Mouse (Mus musculus) hindbrain, embryonic 16.5 days (tissue): ENCODE data around the gene Zfp704. TPM values are rescaled to one million over a fixed set of nuclear protein-coding genes. Genes with fewer than 3 reads are reported as not detected.

Experiments
- ATAC-seq: fragments of 200-750 bp; cut with Nextera tagmentation; 2 replicates; pipeline ENCODE4 v1.8.0; 2017; ENCODE audit warnings: moderate TSS enrichment, moderate library complexity
- H3K27ac ChIP-seq: fragments of 300-500 bp; sonication (generic); 2 replicates; pipeline ENCODE4 v1.5.1; 2014; ENCODE audit warnings: low read depth, mild to moderate bottlenecking, control low read depth, low read length, moderate library complexity
- H3K27me3 ChIP-seq: fragments of 300-500 bp; sonication (generic); replicated peaks from 2 replicates; pipeline ENCODE4 v1.6.1; 2014; ENCODE audit warnings: low read length; ENCODE audit not compliant: control insufficient read depth, insufficient read depth
- H3K36me3 ChIP-seq: fragments of 300-500 bp; sonication (generic); 2 replicates; pipeline ENCODE4 v1.6.1; 2014; ENCODE audit warnings: mild to moderate bottlenecking, low read length, moderate library complexity, mixed read lengths; ENCODE audit not compliant: control insufficient read depth, insufficient read depth
- H3K4me1 ChIP-seq: fragments of 300-500 bp; sonication (generic); 2 replicates; pipeline ENCODE4 v1.6.1; 2014; ENCODE audit warnings: low read depth, low read length; ENCODE audit not compliant: control insufficient read depth, insufficient read depth
- H3K4me2 ChIP-seq: fragments of 300-500 bp; sonication (generic); 2 replicates; pipeline ENCODE4 v1.6.1; 2014; ENCODE audit warnings: mild to moderate bottlenecking, low read length, control low read depth, moderate library complexity
- H3K4me3 ChIP-seq: fragments of 300-500 bp; sonication (generic); 2 replicates; pipeline ENCODE4 v1.5.1; 2014; ENCODE audit warnings: mild to moderate bottlenecking, low read length, control low read depth, moderate library complexity
- H3K9ac ChIP-seq: fragments of 300-500 bp; sonication (generic); 2 replicates; pipeline ENCODE4 v1.6.1; 2014; ENCODE audit warnings: low read depth, mild to moderate bottlenecking, control low read depth, low read length, moderate library complexity
- H3K9me3 ChIP-seq: fragments of 300-500 bp; sonication (generic); 2 replicates; pipeline ENCODE4 v1.6.1; 2014; ENCODE audit warnings: mild to moderate bottlenecking, low read length, moderate library complexity; ENCODE audit not compliant: control insufficient read depth
- WGBS: fragments of 180-500 bp; shearing (Covaris S2); extraction: QIAGEN DNeasy Blood & Tissue Kit; methylation state at CpG from one replicate; pipeline ENCODE4 v1.1.7; 2014; 5-methylcytosine and 5-hydroxymethylcytosine counted together
- polyA plus RNA-seq: library from polyadenylated mRNA; unstranded; fragments of >200 nt; fragmentation: Nextera tagmentation; extraction: Ambion mirVana; gene quantifications from 2 replicates; pipeline ENCODE4 v1.2.1, GENCODE M21; 2015

The Zfp704 gene
- polyA plus RNA-seq, 1 experiment from 2014 or later = 13.3 TPM

- Histone ChIP-seq H3K4me2 (no peak overlapping the region), H3K4me1 (no peaks in the 10 kb centered on the region), H3K9me3 (no peaks in the 10 kb centered on the region), H3K36me3 (no peaks in the 10 kb centered on the region), H3K27me3 (no peaks in the 10 kb centered on the region), H3K27ac (no peak overlapping the region), H3K9ac (no peak overlapping the region), H3K4me3 (no peak overlapping the region)
- 70% methylated on average over 6 of the region's 6 CpGs for WGBS
- no peak for ATAC-seq
Observed at GRCm38 (mm10) chr3:9424637-9425036, 185.2 kb downstream of the Zfp704 start.

- 63% methylated on average over 6 of the region's 6 CpGs for WGBS
- Histone ChIP-seq H3K27ac (no peak overlapping the region), H3K4me3 (no peak overlapping the region), H3K4me2 (no peak overlapping the region), H3K9me3 (no peaks in the 10 kb centered on the region), H3K9ac (no peak overlapping the region), H3K36me3 (no peaks in the 10 kb centered on the region), H3K4me1 (no peaks in the 10 kb centered on the region), H3K27me3 (no peaks in the 10 kb centered on the region)
- ATAC-seq = no peak
Observed at GRCm38 (mm10) chr3:9423669-9424068, 186.2 kb downstream of the Zfp704 start.

GRCm38 (mm10) chr3:9408896-9409295 is 201.0 kb downstream of the Zfp704 start:
- no peaks in the 10 kb centered on the region for H3K9me3 ChIP-seq
- H3K27me3 ChIP-seq = no peaks in the 10 kb centered on the region
- H3K9ac ChIP-seq = no peak overlapping the region
- no peak overlapping the region for H3K4me3 ChIP-seq
- no peak overlapping the region for H3K4me2 ChIP-seq
- 92% methylated on average over 4 of the region's 4 CpGs for WGBS
- H3K4me1 ChIP-seq = peaks cover under 1% of the 10 kb centered on the region; the same call in 1 of the 2 replicates
- ATAC-seq = no peak
- no peaks in the 10 kb centered on the region for H3K36me3 ChIP-seq
- H3K27ac ChIP-seq = no peak overlapping the region

- Histone ChIP-seq H3K4me2 (no peak overlapping the region), H3K9me3 (no peaks in the 10 kb centered on the region), H3K4me3 (no peak overlapping the region), H3K36me3 (no peaks in the 10 kb centered on the region), H3K27me3 (no peaks in the 10 kb centered on the region), H3K4me1 (peaks cover 11% of the 10 kb centered on the region), H3K9ac (no peak overlapping the region), H3K27ac (no peak overlapping the region)
- no peak for ATAC-seq
- WGBS = 73% methylated on average over 10 of the region's 10 CpGs
Observed at GRCm38 (mm10) chr3:9407801-9408200, 202.1 kb downstream of the Zfp704 start.

GRCm38 (mm10) chr3:9407119-9407546 is 202.8 kb downstream of the Zfp704 start:
- no peak overlapping the region for H3K4me2 ChIP-seq
- H3K4me3 ChIP-seq = no peak overlapping the region
- H3K27me3 ChIP-seq = no peaks in the 10 kb centered on the region
- no peak overlapping the region for H3K27ac ChIP-seq
- H3K9me3 ChIP-seq = no peaks in the 10 kb centered on the region
- H3K9ac ChIP-seq = no peak overlapping the region
- H3K36me3 ChIP-seq = no peaks in the 10 kb centered on the region
- WGBS = 68% methylated on average over 9 of the region's 9 CpGs
- ATAC-seq = no peak
- peaks cover 16% of the 10 kb centered on the region for H3K4me1 ChIP-seq

- Histone ChIP-seq H3K27ac (no peak overlapping the region), H3K9me3 (no peaks in the 10 kb centered on the region), H3K9ac (no peak overlapping the region), H3K27me3 (no peaks in the 10 kb centered on the region), H3K4me2 (no peak overlapping the region), H3K4me1 (peaks cover 26% of the 10 kb centered on the region), H3K4me3 (no peak overlapping the region), H3K36me3 (no peaks in the 10 kb centered on the region)
- no peak for ATAC-seq
- 70% methylated on average over 9 of the region's 9 CpGs for WGBS
Observed at GRCm38 (mm10) chr3:9405341-9405740, 204.5 kb downstream of the Zfp704 start.

- ATAC-seq = peak; percentile 41
- H3K4me3 ChIP-seq = no peak overlapping the region
- no peaks in the 10 kb centered on the region for H3K36me3 ChIP-seq
- H3K9ac ChIP-seq = no peak overlapping the region
- H3K27me3 ChIP-seq = no peaks in the 10 kb centered on the region
- WGBS = 51% methylated on average over 5 of the region's 5 CpGs
- peak overlapping the region; percentile 14; the same call in 1 of the 2 replicates for H3K4me2 ChIP-seq
- peaks cover 32% of the 10 kb centered on the region for H3K4me1 ChIP-seq
- peak overlapping the region; percentile 47; the same call in 1 of the 2 replicates for H3K27ac ChIP-seq
- H3K9me3 ChIP-seq = no peaks in the 10 kb centered on the region
Observed at GRCm38 (mm10) chr3:9403255-9404050, 206.4 kb downstream of the Zfp704 start.

- H3K9ac ChIP-seq = no peak overlapping the region
- no peaks in the 10 kb centered on the region for H3K27me3 ChIP-seq
- no peaks in the 10 kb centered on the region for H3K9me3 ChIP-seq
- H3K27ac ChIP-seq = peak overlapping the region; percentile 47; the same call in 1 of the 2 replicates
- no peak overlapping the region for H3K4me3 ChIP-seq
- 31% methylated on average over 5 of the region's 5 CpGs for WGBS
- H3K4me2 ChIP-seq = peak overlapping the region; percentile 14; the same call in 1 of the 2 replicates
- ATAC-seq = peak; percentile 71
- peaks cover 32% of the 10 kb centered on the region for H3K4me1 ChIP-seq
- H3K36me3 ChIP-seq = no peaks in the 10 kb centered on the region
Observed at GRCm38 (mm10) chr3:9402836-9403235, 207.0 kb downstream of the Zfp704 start.

- 79% methylated on average over 5 of the region's 5 CpGs for WGBS
- no peak overlapping the region for H3K4me3 ChIP-seq
- no peak for ATAC-seq
- H3K4me2 ChIP-seq = no peak overlapping the region
- no peak overlapping the region for H3K27ac ChIP-seq
- H3K36me3 ChIP-seq = no peaks in the 10 kb centered on the region
- H3K4me1 ChIP-seq = peaks cover 32% of the 10 kb centered on the region
- H3K9ac ChIP-seq = no peak overlapping the region
- no peaks in the 10 kb centered on the region for H3K27me3 ChIP-seq
- H3K9me3 ChIP-seq = no peaks in the 10 kb centered on the region
Observed at GRCm38 (mm10) chr3:9402345-9402744, 207.5 kb downstream of the Zfp704 start.
